Mouse (Mus musculus): ENCODE measurements around the gene Armc12. TPM values are rescaled to one million over a fixed set of nuclear protein-coding genes. Genes with fewer than 3 reads are reported as not detected.

Armc12 gene
- polyA plus RNA-seq, 1 experiment from 2014 or later: not detected

DNA sequence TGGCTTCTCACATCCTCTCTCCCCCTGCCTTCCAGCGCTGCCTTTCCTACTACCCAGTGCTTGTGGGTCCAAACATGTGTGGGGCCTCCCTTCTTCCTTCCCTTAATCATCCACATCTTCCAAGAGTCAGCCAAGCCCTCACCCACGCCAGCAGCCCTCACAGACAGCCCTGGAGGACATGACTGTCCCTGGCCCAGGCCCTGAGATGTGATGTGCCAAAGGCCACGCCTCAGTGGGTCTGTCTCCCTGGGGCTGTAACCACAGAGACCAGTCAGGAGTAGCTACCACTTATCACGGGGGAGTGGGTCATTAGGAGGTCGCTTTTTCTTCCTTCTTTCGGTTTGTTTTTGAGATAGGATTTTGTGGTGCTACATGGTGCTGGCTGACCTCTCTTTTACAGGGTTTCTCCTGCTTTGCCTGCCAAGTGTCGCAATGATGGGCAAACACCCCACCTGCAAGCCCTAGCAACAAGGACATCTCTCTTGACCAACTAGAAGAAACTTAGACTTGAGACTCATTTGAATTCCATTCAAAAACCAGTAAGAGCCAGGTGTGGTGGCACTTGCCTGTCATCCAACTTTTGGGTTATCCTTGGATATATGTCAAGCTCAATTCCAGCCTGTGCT, 28.3 kb upstream of the Armc12 start:
- Histone ChIP-seq H3K4me2 (replicated peaks) (no peak overlapping the region), H3K36me3 (no peaks in the 10 kb centered on the region), H3K9ac (replicated peaks) (no peak overlapping the region), H3K4me3 (no peak overlapping the region), H3K27ac (replicated peaks) (no peak overlapping the region), H3K4me1 (0 out of 2 replicates have a peak, but pooled peaks cover 5% of the 10 kb centered on the region), H3K9me3 (no peaks in the 10 kb centered on the region), H3K27me3 (no peaks in the 10 kb centered on the region)
- ATAC-seq (ENCODE audit: low FRiP score, low read depth): no peak
- 78% methylated on average over 7 of the region's 7 CpGs for WGBS

DNA sequence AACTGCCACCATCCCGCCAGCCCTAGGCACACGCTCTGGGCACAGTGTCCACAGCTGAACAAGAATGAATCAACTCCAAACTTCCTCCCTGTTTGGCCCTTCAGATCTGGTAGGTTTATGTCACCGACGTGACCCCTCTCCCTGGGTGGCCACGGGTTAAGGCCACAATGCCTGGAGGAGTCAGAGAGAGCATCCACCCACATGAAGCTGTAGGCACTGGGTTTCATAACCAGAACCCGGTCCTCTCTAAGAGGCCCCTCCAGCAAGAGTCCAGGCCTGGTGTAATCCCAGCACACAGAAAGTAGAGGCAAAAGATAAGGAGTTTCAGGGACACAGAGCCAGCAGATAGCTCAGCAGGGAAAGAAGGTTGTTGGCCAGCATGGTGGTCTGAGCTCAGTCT, 26.4 kb upstream of the Armc12 start:
- H3K4me1 ChIP-seq: 0 out of 2 replicates have a peak, but pooled peaks cover 5% of the 10 kb centered on the region
- peaks cover under 1% of the 10 kb centered on the region; the same call in 1 of the 2 replicates for H3K27me3 ChIP-seq
- no peak for ATAC-seq (ENCODE audit: low FRiP score, low read depth)
- no peak overlapping the region for H3K4me2 ChIP-seq (replicated peaks)
- H3K9ac ChIP-seq (replicated peaks): no peak overlapping the region
- H3K9me3 ChIP-seq: no peaks in the 10 kb centered on the region
- no peaks in the 10 kb centered on the region for H3K36me3 ChIP-seq
- 72% methylated on average over 6 of the region's 6 CpGs for WGBS
- no peak overlapping the region for H3K27ac ChIP-seq (replicated peaks)
- H3K4me3 ChIP-seq: no peak overlapping the region

DNA sequence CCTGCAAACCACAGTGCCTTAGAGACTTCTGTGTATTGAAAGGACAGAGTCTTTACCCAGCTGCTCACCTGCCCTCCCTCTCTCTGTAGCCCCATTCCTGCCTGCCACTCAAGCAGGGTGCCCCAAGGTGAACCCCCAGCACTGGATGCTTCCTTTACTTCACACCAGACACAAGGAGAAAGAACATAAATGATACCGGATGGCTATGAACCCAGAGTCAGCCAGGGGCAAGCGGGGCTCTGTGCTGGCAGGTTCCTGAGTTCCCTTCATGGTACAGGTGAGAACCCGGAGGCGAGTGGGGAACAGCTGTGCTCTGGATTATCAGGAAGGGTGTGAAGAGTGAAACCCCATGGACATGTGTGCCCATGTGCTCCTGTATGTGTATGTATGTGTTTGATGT, 25.0 kb upstream of the Armc12 start:
- H3K4me3 ChIP-seq: no peak overlapping the region
- no peak for ATAC-seq (ENCODE audit: low FRiP score, low read depth)
- H3K27ac ChIP-seq (replicated peaks): no peak overlapping the region
- H3K27me3 ChIP-seq: peaks cover 12% of the 10 kb centered on the region
- no peaks in the 10 kb centered on the region for H3K36me3 ChIP-seq
- peaks cover 8% of the 10 kb centered on the region for H3K4me1 ChIP-seq
- no peak overlapping the region for H3K9ac ChIP-seq (replicated peaks)
- no peak overlapping the region for H3K4me2 ChIP-seq (replicated peaks)
- WGBS: 87% methylated on average over 4 of the region's 4 CpGs
- no peaks in the 10 kb centered on the region for H3K9me3 ChIP-seq

DNA sequence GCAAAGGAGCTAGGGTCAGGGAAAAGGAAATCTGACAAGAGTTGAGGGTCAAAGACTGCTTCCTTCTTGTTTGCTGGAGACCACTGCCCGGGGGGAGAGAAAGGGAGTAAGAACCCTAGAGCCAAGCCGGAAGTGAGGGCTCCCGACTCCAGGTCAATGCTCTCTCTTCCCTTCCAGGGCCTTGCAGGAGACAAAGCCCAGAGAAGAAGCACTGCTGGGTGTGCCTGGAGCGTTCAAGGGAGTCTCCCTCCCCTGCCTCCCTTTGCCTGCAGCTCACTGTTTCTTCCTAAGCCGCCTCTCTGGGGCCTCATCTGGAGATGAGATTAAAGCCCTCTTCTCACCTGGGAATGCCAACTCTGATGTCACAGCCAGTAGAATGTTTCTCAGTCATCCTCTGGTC, 23.7 kb upstream of the Armc12 start:
- Histone ChIP-seq H3K27me3 (peaks cover 19% of the 10 kb centered on the region), H3K9me3 (no peaks in the 10 kb centered on the region), H3K9ac (replicated peaks) (no peak overlapping the region), H3K36me3 (no peaks in the 10 kb centered on the region), H3K4me3 (no peak overlapping the region), H3K27ac (replicated peaks) (no peak overlapping the region), H3K4me2 (replicated peaks) (no peak overlapping the region), H3K4me1 (peaks cover 20% of the 10 kb centered on the region)
- ATAC-seq (ENCODE audit: low FRiP score, low read depth): no peak
- WGBS: 24% methylated on average over 5 of the region's 5 CpGs

DNA sequence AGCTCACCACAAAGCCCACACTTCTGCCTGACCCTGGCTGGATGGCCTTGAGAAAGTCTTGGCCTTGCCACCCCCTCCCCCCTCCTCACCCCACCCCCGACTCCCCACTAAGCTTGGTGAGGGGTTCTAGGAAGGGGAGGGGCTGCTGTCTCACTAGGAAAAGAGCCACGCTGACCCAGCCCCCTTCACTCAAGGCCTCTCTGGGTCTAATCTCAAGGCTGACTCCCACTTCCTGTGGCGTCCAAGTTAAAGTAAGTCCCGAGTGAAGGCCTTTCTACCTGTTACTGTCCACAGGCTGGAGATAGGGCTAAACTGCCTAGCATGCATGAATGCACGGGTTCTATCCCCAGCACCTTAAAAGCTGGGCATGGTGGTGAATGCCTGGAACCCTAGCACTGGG, 23.1 kb upstream of the Armc12 start:
- peaks cover 19% of the 10 kb centered on the region for H3K27me3 ChIP-seq
- no peak overlapping the region; the same call in 1 of the 2 replicates for H3K9ac ChIP-seq (replicated peaks)
- H3K4me2 ChIP-seq (replicated peaks): no peak overlapping the region
- no peaks in the 10 kb centered on the region for H3K9me3 ChIP-seq
- peaks cover 24% of the 10 kb centered on the region for H3K4me1 ChIP-seq
- H3K27ac ChIP-seq (replicated peaks): no peak overlapping the region
- H3K4me3 ChIP-seq: no peak overlapping the region
- ATAC-seq (ENCODE audit: low FRiP score, low read depth): no peak
- no peaks in the 10 kb centered on the region for H3K36me3 ChIP-seq
- WGBS: 24% methylated on average over 5 of the region's 5 CpGs

DNA sequence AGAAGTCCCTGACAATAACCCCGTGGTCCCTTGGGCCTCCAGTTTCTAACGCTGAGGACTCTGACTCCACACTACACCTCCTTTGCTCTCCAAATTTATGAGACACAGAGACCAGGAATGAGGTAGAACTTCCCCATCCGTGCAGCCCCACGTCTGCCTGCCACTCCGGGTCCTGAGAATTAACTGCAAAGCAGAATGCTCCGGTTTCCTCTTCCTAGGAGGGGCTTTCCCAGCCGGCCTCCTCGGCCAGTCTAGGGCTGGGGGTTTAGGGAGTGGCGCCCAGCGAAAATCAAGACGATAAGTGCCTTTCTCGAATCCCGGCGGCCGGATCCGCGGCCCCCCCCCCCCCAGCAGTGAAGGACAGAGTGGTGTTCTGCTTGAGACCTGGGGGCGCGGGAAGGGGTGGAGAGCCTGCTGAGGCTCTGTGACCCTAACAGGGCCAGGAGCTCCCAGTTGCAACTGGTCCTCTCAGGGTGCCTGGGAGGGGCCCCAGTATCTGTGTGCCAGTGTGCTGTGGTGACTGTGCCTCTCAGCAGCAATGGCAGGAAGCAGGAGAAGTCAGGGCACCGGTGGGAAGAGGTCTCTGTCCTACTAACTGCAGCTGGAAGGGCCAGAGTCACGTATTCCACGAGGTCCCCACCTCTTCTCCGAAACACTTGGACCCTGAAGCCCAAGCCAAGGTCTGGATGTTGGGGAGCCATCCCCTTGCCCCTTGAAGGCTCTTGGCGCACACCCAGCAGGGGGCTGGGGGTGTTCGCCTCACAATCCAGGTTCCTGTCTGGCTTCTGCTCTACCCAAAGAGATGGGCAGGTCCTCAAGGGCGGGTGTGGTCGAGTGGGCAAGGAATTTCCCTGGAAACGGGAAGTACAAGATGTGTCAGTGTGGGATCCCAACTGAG, 19.9 kb upstream of the Armc12 start:
- Histone ChIP-seq H3K36me3 (no peaks in the 10 kb centered on the region), H3K27ac (replicated peaks) (no peak overlapping the region), H3K4me2 (replicated peaks) (peak overlapping the region; percentile 40), H3K9me3 (no peaks in the 10 kb centered on the region), H3K4me3 (0 out of 2 replicates have a peak overlapping the region, but pooled peaks have one; percentile 9), H3K4me1 (peaks cover 24% of the 10 kb centered on the region), H3K27me3 (peaks cover 30% of the 10 kb centered on the region), H3K9ac (replicated peaks) (peak overlapping the region; percentile 28; the same call in 1 of the 2 replicates)
- no peak for ATAC-seq (ENCODE audit: low FRiP score, low read depth)
- 4% methylated on average over 28 of the region's 28 CpGs for WGBS

DNA sequence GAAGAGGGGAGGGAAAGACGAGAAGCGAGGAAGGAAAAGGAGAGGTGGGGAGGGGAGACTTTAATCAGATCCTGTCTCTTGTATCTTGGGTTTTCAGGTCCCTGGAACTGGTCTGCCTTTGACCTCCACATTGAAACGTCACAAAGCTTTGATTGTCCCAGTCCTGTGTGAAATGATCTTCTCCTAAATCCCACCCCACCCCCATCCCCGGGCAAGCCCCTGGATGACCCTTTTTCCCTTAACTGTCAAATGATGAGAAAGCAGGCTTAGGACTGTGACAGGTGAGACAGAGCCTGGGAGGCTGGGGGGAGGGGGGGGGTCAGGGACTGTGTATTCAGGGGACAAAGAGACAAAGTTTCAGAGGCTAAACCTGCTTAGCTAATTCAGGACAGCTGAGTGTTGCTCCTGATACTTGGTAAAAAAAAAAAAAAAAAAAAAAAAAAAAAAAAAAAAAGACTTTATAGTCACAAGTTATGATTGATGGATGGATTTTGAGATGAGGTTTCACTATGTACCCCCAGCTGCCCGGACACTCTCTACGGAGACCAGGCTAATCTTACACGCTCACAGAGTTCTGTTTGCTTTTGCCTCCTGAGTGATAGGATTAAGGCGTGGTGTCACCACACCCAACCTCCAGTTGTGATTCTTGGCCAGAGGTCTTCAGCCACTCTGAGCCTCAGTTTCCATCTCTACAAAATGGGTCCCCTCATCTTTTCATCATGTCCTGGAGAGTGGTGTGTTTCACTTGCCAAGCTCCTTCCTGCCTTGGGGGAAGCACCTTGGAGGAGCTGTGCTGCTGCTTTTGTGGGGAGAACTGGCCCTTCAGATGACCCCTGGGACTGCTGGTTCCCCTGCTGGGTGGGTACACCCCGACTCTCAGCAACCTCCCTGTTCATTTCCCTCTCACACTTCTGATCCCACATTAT, 18.7 kb upstream of the Armc12 start:
- H3K4me2 ChIP-seq (replicated peaks): peak overlapping the region; percentile 40; the same call in 1 of the 2 replicates
- 25% methylated on average over 9 of the region's 9 CpGs for WGBS
- no peak for ATAC-seq (ENCODE audit: low FRiP score, low read depth)
- no peak overlapping the region; the same call in 1 of the 2 replicates for H3K9ac ChIP-seq (replicated peaks)
- H3K27ac ChIP-seq (replicated peaks): no peak overlapping the region
- H3K9me3 ChIP-seq: no peaks in the 10 kb centered on the region
- H3K4me3 ChIP-seq: no peak overlapping the region
- H3K36me3 ChIP-seq: no peaks in the 10 kb centered on the region
- peaks cover 23% of the 10 kb centered on the region for H3K4me1 ChIP-seq
- H3K27me3 ChIP-seq: peaks cover 42% of the 10 kb centered on the region

DNA sequence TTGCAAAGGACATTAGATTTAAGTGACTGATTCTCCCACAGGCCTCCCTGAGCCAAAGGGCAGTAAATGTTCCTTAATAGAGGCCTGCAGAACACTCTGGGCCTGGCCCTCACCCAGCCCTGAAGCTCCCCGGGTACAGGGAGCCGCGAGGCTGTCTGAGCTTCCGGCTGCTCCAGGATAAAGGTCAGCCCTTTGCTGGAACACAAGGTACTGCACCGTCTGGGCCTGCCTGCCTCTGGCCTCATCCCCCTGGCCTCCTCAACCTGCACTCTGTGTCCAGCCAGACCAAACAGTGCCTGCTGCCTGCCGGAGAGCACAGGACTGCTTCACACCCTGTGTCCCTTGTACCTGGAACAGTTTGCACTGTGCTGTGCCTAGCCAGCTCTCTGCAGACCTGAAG, 17.9 kb upstream of the Armc12 start:
- no peak overlapping the region for H3K9ac ChIP-seq (replicated peaks)
- 40% methylated on average over 6 of the region's 6 CpGs for WGBS
- no peak overlapping the region for H3K27ac ChIP-seq (replicated peaks)
- peaks cover 50% of the 10 kb centered on the region for H3K27me3 ChIP-seq
- no peaks in the 10 kb centered on the region for H3K36me3 ChIP-seq
- H3K4me3 ChIP-seq: no peak overlapping the region
- no peak overlapping the region for H3K4me2 ChIP-seq (replicated peaks)
- no peaks in the 10 kb centered on the region for H3K9me3 ChIP-seq
- ATAC-seq (ENCODE audit: low FRiP score, low read depth): no peak
- H3K4me1 ChIP-seq: peaks cover 26% of the 10 kb centered on the region

DNA sequence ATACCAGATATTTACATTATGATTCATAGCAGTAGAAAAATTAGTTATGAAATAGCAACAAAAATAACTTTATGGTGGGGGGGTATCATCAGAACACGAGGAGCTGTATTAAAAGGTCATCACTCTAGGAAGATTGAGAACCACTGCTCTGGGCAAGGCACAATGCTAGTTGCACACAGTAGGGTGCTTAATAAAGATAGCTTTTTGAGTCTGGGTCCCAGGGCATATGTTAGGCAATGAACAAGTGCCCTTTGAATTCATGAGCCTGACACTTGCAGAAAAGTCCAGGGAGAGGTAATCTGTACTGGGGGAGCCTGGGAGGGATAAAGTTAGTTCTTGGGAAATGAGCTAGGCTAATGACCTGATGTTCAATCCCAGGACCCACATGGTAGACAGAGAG, 17.3 kb upstream of the Armc12 start:
- H3K9ac ChIP-seq (replicated peaks): no peak overlapping the region
- no peak overlapping the region for H3K27ac ChIP-seq (replicated peaks)
- H3K4me1 ChIP-seq: peaks cover 31% of the 10 kb centered on the region
- no peaks in the 10 kb centered on the region for H3K9me3 ChIP-seq
- H3K4me2 ChIP-seq (replicated peaks): no peak overlapping the region
- H3K27me3 ChIP-seq: peaks cover 56% of the 10 kb centered on the region
- no peak for ATAC-seq (ENCODE audit: low FRiP score, low read depth)
- no peak overlapping the region for H3K4me3 ChIP-seq
- no peaks in the 10 kb centered on the region for H3K36me3 ChIP-seq
- WGBS: 77% methylated on average over 1 of the region's 1 CpGs

DNA sequence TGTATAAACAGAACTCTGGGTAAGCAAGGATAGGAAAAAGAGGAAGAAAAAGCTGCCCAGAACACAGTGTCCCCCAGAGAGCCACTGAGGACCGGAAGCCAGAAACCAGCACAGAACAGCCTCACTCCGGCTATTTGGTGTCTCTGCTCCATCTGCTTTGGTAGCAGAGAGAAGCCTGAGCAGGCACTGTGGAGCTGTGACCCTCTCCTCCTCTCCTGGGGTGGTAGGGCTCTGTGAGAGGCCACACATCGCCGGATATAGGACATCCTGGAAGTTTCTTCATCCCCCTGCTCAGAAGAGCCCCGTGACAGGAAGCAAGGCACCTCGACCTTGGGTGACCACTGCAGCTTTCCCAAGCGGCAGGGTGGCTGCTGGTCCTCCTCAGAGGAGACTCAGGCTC, 16.8 kb upstream of the Armc12 start:
- Histone ChIP-seq H3K9ac (replicated peaks) (no peak overlapping the region), H3K9me3 (no peaks in the 10 kb centered on the region), H3K4me3 (no peak overlapping the region), H3K27ac (replicated peaks) (no peak overlapping the region), H3K4me2 (replicated peaks) (no peak overlapping the region), H3K27me3 (peaks cover 61% of the 10 kb centered on the region), H3K36me3 (no peaks in the 10 kb centered on the region), H3K4me1 (peaks cover 36% of the 10 kb centered on the region)
- 64% methylated on average over 7 of the region's 7 CpGs for WGBS
- no peak for ATAC-seq (ENCODE audit: low FRiP score, low read depth)

DNA sequence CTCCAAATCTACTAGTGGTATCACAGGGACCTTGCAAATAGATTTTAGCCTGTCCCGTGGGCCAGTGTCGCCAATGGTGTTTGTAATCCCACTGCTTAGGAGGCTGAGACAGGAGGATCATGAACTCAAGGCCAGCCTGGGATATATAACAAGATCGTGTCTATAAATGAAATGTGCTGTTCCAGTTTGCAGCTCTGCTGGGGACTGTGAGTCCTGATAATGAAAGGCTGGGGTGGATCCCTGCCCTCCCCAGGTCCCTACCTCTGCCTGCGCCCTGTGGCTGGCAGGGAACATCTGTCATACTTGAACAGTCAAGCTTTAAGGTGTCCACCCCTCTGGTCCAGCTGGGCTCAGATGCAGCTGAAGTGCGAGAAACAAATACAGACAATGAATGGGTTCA, 16.1 kb upstream of the Armc12 start:
- Histone ChIP-seq H3K9ac (replicated peaks) (no peak overlapping the region), H3K9me3 (no peaks in the 10 kb centered on the region), H3K4me3 (no peak overlapping the region), H3K27ac (replicated peaks) (no peak overlapping the region), H3K4me2 (replicated peaks) (no peak overlapping the region), H3K4me1 (peaks cover 38% of the 10 kb centered on the region), H3K36me3 (no peaks in the 10 kb centered on the region), H3K27me3 (peaks cover 63% of the 10 kb centered on the region)
- WGBS: 67% methylated on average over 5 of the region's 5 CpGs
- no peak for ATAC-seq (ENCODE audit: low FRiP score, low read depth)
